Mouse (Mus musculus): ENCODE measurements around the gene Nhsl2.
"Not testable (repeated sequence)": the region's sequence is repeated elsewhere in the genome, so short reads cannot be mapped to it uniquely, and the experiment has no call there.

Nhsl2 gene

DNA sequence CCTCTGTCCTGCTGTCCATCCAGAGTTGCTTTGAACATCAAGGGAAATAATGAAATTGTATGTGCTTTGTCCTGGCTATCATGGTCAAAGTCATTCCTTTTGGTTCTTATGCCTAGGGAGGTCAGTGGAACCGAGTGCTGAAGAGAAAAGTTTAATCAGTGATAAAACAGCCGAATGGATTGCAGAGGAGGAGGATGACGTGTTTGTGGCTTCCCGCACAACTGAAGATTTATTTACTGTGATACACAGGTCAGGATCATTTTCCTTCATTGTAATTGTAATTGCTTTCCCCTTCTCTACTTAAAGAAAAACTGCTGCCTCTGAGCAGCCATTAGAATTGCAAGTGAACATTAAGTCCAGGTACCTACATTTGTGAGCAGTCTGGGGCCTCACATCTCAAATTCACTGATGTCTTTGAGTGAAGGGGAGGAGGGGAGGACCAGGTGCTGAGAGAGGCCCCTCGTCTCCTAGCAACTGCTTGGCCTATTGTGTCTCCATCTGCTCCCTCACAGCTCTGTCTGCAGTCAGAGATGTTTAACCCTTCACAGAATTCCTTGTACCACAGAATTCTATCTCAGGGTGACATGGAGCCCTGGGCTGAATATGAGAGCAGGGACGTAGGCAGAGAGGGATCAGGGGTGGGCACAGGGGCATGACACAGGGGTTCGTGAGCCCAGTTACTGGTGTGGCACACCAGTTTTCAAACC lies 232.5 kb downstream of the Nhsl2 start:
- in situ Hi-C loops (cut with MboI, MseI), result no loop called here

DNA sequence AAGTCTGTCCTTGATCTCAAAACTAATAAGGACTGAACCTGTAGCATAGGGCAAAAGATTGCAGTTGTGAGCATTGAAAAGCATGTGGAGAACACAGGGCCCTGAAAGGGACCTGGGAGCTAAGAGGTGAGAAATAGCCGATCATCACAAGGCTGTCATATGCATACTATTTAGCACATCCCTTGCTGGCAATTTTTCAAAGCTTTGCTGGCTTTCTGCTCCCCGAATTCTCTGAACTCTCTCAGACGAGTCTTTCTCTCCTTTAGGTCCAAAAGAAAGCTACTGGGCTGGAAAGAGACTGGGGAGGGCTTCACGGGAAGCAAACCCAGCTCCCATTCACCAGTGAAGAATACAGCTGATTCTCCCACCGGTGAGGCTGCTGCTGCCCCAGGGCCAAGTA lies 233.2 kb downstream of the Nhsl2 start:
- in situ Hi-C loops (cut with MboI, MseI), result no loop called here

DNA sequence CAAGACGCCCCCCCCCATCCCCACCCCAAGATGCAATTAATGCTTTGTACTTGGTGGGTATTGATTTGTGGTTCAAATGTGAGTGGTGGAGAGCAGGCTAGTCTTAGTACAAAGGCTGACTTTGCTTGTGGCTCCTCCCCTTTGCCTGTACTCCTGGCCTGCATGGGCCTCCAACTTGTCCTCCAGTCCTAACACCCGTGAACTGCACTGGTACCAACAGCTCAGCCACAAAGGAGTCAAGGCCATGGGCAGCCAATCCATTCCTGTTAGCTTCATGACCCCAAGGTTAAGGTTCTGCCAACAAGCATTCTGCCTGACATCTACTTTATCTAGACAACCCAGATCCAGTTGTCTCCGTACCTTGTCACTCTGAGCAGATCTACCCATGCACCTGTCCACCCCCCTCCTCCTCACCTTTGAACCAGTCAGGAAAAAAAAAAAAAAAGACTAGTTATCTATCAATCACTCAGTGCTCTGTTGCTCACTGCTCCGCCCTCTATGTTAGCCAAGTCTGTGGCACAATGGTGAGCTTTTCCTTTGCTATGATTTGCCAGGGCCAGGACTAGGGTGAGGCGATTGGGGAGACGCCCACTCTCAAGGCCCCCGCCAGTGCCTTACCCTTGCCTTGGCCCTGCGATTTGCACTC lies 236.7 kb downstream of the Nhsl2 start:
- in situ Hi-C loops (cut with MboI, MseI), result no loop called here

DNA sequence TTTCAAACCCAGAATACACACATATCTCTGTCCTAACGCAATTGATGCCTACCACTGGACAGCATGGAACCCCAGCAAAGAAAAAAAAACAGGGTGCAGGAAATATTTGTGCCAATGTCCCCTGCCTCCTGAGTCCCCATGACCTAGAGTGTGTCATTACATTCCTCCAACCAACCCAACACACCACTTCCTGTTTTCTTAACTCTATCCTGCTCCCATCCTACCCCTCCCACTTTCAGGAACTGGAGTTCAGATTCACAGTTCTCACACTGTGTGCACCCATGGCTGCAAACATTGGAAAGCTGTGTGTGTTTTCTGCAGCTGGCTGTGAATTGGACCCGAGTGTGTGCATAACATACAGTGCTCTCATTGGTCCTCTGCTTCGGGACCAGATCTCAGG lies 241.4 kb downstream of the Nhsl2 start:
- in situ Hi-C loops (cut with MboI, MseI), result no loop called here

DNA sequence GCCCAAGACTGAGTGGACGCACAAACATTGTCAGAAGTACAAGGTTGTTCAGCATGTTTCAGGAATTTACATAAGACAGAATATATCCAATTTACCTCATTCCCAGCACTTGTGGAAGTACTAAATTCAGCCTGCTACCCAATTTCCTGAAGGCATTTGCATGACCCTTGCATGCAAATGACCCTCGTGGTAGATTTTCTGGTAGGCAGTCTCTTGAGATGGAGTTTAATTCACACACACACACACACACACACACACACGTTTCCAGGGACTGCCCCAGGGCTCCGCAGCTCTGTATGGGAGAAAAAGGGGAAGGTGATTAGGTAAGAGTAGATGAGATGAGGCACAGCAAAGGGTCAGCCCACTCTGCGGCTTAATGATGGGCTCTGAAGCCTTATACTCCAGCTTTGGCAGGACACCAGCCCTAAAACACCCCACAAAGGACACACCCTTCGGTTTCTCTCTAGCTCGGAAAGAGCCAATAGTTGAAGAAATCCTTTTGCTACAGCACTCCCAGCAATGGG lies 245.3 kb downstream of the Nhsl2 start:
- in situ Hi-C loops (cut with MboI, MseI), result no loop called here

DNA sequence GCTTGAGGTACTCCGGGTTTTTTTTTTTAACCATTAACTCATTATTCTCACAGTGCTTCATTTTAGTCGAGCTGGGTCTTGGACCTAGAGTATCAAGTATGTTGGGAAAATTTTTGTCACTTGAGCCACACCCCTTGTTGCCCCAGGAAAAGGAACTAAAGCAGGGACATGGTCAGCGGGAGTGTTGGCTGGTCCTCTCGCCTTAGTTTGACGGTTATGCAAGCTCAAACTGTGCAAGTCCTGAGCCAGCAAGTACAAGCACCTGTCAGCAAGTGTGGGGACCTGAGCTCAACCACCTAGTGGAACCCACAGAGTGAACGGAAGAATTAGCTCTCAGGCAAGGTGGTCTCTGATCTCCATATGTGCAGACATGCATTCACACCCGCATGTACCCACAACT lies 252.7 kb downstream of the Nhsl2 start:
- in situ Hi-C loops (cut with MboI, MseI), result no loop called here

DNA sequence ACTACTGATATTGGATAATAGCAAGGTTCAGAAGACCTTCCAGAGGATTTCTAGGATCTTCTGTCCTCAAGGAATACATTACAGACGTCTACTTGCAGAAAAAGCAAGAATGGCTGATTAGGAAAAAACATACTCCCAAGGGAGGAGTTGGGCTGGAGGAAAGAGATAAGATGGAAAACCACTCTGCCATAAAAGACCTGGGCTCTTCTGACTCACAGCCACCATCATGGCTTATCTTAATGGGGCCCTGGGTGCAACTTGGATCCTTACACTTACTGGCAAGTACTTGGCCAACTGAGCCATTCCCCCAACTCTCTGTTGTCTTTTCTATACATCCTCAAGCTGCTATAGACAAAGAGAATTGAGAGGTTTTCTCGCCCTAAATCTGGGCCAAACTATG lies 254.6 kb downstream of the Nhsl2 start:
- in situ Hi-C loops (cut with MboI, MseI), result not testable (repeated sequence)

DNA sequence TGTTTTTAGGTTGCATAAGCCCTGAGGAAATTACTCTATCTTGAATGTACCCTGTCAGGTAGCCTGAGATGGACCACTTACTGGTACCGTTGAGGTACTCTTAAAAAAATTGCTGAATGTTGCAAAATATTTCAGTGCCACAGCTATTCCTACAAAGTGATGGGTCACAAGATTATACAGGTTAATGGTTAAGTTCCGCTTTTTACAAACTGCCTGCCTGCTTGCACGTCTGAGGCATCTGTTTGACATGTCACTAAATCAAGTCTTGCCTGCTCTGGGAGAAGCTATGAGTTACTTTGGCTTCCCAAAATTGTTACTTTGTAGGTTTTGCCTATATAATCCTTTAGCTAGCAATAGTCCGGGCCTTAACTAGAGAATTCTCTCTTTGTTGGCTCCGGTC lies 260.2 kb downstream of the Nhsl2 start:
- in situ Hi-C loops (cut with MboI, MseI), result not testable (repeated sequence)

DNA sequence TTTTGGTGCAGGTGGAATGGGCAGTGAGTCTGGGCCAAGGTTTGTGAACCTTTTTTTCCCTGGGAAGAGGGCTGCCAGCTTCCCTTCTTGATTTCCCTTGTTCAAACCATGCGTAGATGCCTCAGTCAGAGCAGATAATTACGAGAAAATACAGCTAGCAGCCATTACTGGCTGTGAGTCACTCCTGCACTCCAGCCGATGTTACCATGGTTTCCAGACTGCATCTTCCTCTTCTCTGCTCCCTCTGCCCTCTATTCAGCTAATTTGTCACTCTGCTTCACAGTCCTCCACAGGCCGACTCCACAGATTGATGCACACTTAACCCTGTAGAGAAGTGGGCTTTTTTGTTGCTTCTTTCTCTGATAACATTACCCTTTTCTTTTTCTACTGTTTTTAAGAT lies 266.5 kb downstream of the Nhsl2 start:
- in situ Hi-C loops (cut with MboI, MseI), result no loop called here

DNA sequence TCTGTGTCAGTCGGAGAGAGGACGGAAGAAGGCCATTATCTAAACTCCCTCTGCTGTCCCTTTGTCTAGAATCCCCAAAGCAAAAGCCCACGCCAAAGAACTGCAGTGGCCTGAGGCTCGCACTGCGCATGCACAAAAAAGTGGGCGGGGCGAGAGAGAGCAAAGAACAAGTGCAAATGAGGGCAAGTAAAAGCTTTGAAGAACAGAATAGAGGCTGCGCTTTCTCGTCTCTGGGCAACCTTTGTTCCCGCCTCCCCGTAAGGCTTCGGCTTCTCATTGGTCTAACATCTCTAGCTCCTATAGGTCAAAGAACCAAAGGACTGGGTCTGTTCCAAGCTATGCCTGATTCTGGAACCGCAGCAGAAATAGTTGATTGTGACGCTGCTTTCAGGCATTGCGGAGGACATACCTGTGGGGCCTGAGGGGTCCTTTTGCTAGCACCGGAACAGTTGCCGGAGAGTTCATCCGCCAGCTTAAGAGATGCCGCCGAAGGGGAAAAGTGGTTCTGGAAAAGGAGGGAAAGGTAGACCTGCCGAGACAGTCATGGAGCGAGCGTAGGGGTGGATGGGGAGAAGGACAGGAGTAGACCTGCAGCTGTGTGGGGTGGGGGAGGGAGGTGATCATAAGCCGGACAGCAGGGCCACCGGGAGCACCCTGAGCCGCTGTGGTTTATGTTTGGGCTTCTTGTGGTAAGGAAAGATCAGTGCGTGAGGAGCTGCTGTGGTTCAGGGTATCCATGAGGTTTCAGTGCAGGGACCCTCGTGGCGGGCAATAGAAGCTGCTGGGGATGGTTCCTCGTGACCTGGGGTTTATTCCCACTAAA lies 270.1 kb downstream of the Nhsl2 start, which contains the start of gene Pin4:
Gene Pin4 (plus strand): TSS at position 406 of the 823 bp plus-strand sequence.
- in situ Hi-C loops (cut with MboI, MseI), result no loop called here

DNA sequence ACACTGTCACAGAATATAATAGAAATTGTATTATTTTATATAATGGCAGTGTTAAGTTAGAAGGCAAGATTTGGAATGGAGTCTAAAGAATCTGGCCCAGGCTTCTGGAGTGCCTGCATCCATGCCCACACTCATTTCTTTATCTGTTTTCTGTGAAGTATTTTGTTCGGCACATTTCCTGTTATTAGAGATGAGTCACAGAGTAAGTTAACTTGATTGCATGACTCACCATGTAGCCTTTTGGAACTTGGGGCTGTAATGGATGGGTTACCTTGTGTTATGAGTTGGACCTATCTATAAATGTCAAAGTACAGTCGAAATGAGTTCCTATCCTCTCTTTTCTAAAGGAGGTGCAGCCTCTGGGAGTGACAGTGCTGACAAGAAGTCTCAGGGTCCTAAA lies 272.1 kb downstream of the Nhsl2 start:
- in situ Hi-C loops (cut with MboI, MseI), result no loop called here

DNA sequence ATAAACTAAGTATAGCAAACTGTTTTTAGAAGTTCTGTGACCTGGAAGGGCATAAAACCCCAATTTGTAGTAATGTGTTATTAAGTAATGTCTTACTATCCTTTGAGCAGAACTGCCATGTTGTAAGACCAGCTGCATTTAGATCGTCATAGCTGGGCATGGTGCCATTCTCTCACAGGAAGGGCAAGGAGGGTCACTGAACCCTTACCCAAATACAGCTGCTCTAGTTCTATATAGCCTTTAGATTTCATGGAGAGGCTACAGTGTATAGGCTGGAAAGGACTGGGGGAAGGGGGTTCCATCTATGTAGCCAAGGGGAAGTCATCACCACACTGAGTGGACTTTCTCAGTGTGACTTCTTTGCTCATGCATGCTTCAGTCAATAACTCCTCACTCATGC lies 292.0 kb downstream of the Nhsl2 start:
- in situ Hi-C loops (cut with MboI, MseI), result no loop called here

Measured in T-helper 1 cell (primary cell).